Mouse (Mus musculus) MN1 (cell line): Measurements from ENCODE around the gene Wdr24.
A peak's percentile ranks its signal among the peaks of the same experiment; 100 is the strongest.
"Not testable (repeated sequence)": the region's sequence is repeated elsewhere in the genome, so short reads cannot be mapped to it uniquely, and the experiment has no call there.

Experiments
- DNase-seq: peaks from one replicate; pipeline ENCODE4 v3.0.0-alpha.2; 2016; ENCODE audit warnings: low spot score

Gene Wdr24

DNA sequence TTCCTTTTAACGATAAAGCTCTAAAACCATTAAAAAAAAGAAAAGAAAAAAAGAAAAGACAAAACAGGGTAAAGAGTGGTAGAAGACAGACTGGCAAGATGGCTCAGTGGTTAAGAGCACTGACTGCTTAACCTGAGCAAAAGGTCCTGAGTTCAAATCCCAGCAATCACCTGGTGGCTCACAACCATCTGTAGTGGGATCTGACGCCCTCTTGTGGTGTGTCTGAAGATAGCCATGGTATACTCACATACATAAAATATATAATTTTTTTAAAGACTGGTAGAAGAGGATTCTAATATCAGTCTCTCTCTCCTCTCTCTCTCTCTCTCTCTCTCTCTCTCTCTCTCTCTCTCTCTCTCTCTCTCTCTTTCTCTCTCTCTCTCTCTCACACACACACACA lies 16.0 kb upstream of the Wdr24 start:
- DNase-seq = not testable (repeated sequence)

- peak; percentile 54 for DNase-seq
Observed at GRCm38 (mm10) chr17:25808028-25808427, 15.4 kb upstream of the Wdr24 start.

- DNase-seq = peak; percentile 95
Observed at GRCm38 (mm10) chr17:25808789-25809605, 14.4 kb upstream of the Wdr24 start, which contains the start of gene Fbxl16. Gene Fbxl16, plus strand, starts transcription at chr17:25809085.

- DNase-seq = peak; percentile 82
Observed at GRCm38 (mm10) chr17:25809606-25810340, 13.7 kb upstream of the Wdr24 start.

DNA sequence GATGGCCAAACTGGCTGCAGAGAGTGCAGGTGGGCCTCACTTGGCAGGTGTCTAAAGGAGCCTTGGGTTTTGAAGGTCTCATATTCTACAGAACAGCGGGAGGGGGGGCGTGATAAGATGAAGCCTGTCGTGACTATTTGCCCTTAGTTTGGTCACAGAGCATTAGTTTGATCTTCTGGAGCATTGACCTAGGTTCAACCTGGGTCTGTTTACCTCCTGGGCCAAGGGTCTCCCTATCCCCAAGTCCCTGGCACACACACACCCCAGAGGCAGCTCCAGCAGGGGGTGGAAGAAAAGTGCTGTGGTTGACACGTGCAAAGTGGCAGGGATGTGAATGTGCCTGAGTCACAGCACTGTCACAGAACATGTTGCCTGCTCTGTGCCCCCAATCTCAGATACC lies 12.5 kb upstream of the Wdr24 start:
- DNase-seq = no peak

GRCm38 (mm10) chr17:25813471-25813870 lies 10.0 kb upstream of the Wdr24 start:
- DNase-seq = no peak

- DNase-seq = no peak
Observed at GRCm38 (mm10) chr17:25817662-25818061, 5.8 kb upstream of the Wdr24 start.

DNA sequence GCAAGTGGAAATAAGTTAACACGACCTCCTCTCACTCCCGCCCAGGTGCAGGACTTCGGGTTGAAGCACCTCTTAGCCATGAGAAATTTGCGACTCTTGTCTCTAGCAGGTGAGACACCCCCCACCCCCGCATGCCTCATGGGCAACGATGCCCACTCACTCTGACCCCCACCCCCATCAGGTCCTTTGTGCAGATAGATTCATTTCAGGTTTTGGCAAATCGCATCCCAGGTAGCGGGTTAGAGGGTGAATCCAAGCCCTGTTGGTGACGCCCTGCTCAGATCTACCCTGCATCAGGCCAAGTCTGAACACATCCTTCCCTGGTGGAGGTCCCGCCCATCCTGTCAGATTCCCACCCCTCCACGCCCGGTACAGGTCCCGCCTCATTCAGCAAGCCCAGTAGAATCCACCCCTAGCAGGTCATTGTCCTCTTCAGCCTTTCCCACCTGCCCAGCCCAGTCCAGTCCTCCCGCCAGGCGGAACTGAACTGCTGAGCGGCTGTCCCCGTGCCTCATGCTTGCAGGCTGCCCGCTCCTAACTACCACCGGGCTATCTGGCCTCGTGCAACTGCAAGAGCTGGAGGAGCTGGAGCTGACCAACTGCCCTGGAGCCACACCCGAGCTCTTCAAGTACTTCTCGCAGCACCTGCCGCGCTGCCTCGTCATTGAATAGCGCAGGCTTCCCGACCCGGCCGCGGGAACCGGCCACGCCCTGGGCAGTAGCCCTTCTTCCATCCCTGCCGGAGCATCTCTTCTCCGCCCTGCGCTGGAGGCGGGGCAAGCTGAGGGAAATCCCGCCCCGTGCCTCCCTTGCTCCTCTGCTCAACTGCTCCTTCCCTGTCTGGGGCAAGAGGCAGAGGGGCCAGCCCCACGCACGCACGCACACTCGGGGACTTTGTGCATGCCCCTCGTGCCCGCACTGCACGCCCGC lies 4.3 kb upstream of the Wdr24 start:
- peak; percentile 50 for DNase-seq

GRCm38 (mm10) chr17:25824362-25825142 lies 1.1 kb downstream of the Wdr24 start:
- DNase-seq = no peak

GRCm38 (mm10) chr17:25825311-25825710 lies 1.9 kb downstream of the Wdr24 start:
- DNase-seq = no peak

GRCm38 (mm10) chr17:25825984-25826570 lies 2.6 kb downstream of the Wdr24 start:
- DNase-seq = no peak

- no peak for DNase-seq
Observed at GRCm38 (mm10) chr17:25827011-25827410, 3.6 kb downstream of the Wdr24 start.

- DNase-seq = no peak
Observed at GRCm38 (mm10) chr17:25827546-25828222, 4.3 kb downstream of the Wdr24 start.

DNA sequence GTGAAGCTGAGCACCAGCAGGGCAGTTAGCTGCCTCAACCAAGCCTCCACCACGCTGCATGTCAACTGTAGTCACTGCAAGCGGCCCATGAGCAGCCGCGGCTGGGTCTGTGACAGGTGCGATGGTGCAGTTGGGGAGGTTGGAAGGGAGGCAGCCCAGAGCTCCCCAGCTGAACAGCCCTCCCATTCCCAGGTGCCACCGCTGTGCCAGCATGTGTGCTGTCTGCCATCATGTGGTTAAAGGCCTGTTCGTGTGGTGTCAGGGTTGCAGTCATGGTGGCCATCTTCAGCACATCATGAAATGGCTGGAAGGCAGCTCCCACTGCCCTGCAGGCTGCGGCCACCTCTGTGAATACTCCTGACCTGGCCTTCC lies 4.8 kb downstream of the Wdr24 start:
- DNase-seq = no peak

GRCm38 (mm10) chr17:25828712-25829557 lies 5.5 kb downstream of the Wdr24 start, which contains the start of gene Jmjd8:
Gene Jmjd8, plus strand, starts transcription at chr17:25828867.
- DNase-seq = no peak

- DNase-seq = no peak
Observed at GRCm38 (mm10) chr17:25829558-25830017, 6.2 kb downstream of the Wdr24 start.

DNA sequence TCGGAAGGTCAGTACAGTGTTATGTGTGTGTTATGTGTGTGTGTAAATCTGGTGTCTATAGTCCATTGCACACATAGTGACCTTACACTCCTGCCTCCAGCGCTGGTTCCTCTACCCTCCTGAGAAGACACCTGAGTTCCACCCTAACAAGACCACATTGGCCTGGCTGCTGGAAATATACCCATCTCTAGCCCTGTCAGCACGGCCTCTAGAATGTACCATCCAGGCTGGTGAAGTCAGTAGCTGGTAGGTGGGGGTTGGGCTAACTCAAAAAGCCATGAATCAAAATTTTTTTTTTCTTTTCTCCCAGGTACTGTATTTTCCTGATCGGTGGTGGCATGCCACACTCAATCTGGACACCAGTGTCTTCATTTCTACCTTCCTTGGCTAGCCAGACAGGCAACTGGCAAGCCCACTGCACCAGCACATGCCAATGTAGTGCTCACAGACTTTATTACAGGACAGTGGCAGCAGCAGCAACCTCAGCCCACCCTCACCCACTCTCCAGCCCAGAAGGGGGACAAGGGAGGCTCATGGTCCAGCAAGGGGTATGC lies 6.8 kb downstream of the Wdr24 start:
- no peak for DNase-seq

GRCm38 (mm10) chr17:25830806-25831431 lies 7.5 kb downstream of the Wdr24 start:
- no peak for DNase-seq
